Mouse (Mus musculus): Measurements from ENCODE around the gene Foxp1.

GRCm38 (mm10) chr6:99167001-99167400, 355.5 kb downstream of the Foxp1 start:
- no peak for TF ChIP-seq CTCF (IDR thresholded peaks at IDR 0.05; ENCODE audit: borderline replicate concordance, control insufficient read depth, extremely low read depth, insufficient read depth, low read length, poor library complexity)
- no peak for TF ChIP-seq POLR2A (IDR thresholded peaks at IDR 0.05; ENCODE audit: control insufficient read depth, extremely low read depth, insufficient read depth, low read length, poor library complexity)
